Comparison of ENCODE assay signal across 7 mouse cellular contexts in genomic region chr2:121271236-121271927, GRCm38 (mm10). TPM values are rescaled to one million over a fixed set of nuclear protein-coding genes. Genes with fewer than 3 reads are reported as not detected.
DNase-seq lines count a peak whose midpoint lies in the region; ATAC-seq lines count a peak whose summit lies in the region.

Gene Trp53bp1 (minus strand): TSS chr2:121271407.

- peak within 1 kb of the TSS; percentile 94 for H3K27ac ChIP-seq in embryonic facial prominence, embryonic 12.5 days
- H3K27ac ChIP-seq in limb, embryonic 11.5 days (replicated peaks; ENCODE audit: low read depth, low read length) = peak within 1 kb of the TSS; percentile 88
- H3K27ac ChIP-seq in midbrain, embryonic 14.5 days (replicated peaks; ENCODE audit: low read depth, low read length) = peak within 1 kb of the TSS; percentile 99

- H3K4me1 ChIP-seq in embryonic facial prominence, embryonic 12.5 days = peaks cover 25% of the 10 kb centered on the region
- peaks cover 7% of the 10 kb centered on the region; the same call in 1 of the 2 replicates for H3K4me1 ChIP-seq in limb, embryonic 11.5 days (ENCODE audit: control insufficient read depth, insufficient read depth, low read length)
- H3K4me1 ChIP-seq in midbrain, embryonic 14.5 days (ENCODE audit: control insufficient read depth, insufficient read depth, low read length) = peaks cover 31% of the 10 kb centered on the region

- H3K4me3 ChIP-seq in embryonic facial prominence, embryonic 12.5 days = peak within 1 kb of the TSS; percentile 94
- peak within 1 kb of the TSS; percentile 97 for H3K4me3 ChIP-seq in limb, embryonic 11.5 days (ENCODE audit: low read depth, low read length)
- peak within 1 kb of the TSS; percentile 93 for H3K4me3 ChIP-seq in midbrain, embryonic 14.5 days (replicated peaks; ENCODE audit: low read depth, low read length)

- H3K27me3 ChIP-seq in embryonic facial prominence, embryonic 12.5 days = no peaks in the 10 kb centered on the region
- no peaks in the 10 kb centered on the region for H3K27me3 ChIP-seq in limb, embryonic 11.5 days (ENCODE audit: control insufficient read depth, insufficient read depth, low read length)
- no peaks in the 10 kb centered on the region for H3K27me3 ChIP-seq in midbrain, embryonic 14.5 days (ENCODE audit: control insufficient read depth, insufficient read depth, low read length)

- peak within 1 kb of the TSS; percentile 69 for H3K4me2 ChIP-seq in embryonic facial prominence, embryonic 12.5 days (replicated peaks)
- peak within 1 kb of the TSS; percentile 89 for H3K4me2 ChIP-seq in limb, embryonic 11.5 days (ENCODE audit: low read depth, severe bottlenecking)
- peak within 1 kb of the TSS; percentile 69 for H3K4me2 ChIP-seq in midbrain, embryonic 14.5 days (ENCODE audit: low read length)

- H3K36me3 ChIP-seq in embryonic facial prominence, embryonic 12.5 days = peaks cover 23% of the 10 kb centered on the region
- no peaks in the 10 kb centered on the region; the same call in 1 of the 2 replicates for H3K36me3 ChIP-seq in limb, embryonic 11.5 days (ENCODE audit: control insufficient read depth, insufficient read depth, low read length)
- H3K36me3 ChIP-seq in midbrain, embryonic 14.5 days (ENCODE audit: control insufficient read depth, insufficient read depth, low read length) = peaks cover 34% of the 10 kb centered on the region

- ATAC-seq in embryonic facial prominence, embryonic 12.5 days (ENCODE audit: insufficient number of reproducible peaks, insufficient read depth, low FRiP score, low TSS enrichment) = peak; percentile 98
- peak; percentile 97 for ATAC-seq in limb, embryonic 11.5 days (ENCODE audit: insufficient number of reproducible peaks, low FRiP score, low TSS enrichment, low read depth)
- peak; percentile 99 for ATAC-seq in midbrain, embryonic 14.5 days (ENCODE audit: low FRiP score, low TSS enrichment)

- H3K9me3 ChIP-seq in embryonic facial prominence, embryonic 12.5 days = no peaks in the 10 kb centered on the region
- H3K9me3 ChIP-seq in limb, embryonic 11.5 days (ENCODE audit: control insufficient read depth, low read length) = no peaks in the 10 kb centered on the region
- no peaks in the 10 kb centered on the region for H3K9me3 ChIP-seq in midbrain, embryonic 14.5 days (ENCODE audit: control insufficient read depth, low read length)

- H3K9ac ChIP-seq in embryonic facial prominence, embryonic 12.5 days = peak within 1 kb of the TSS; percentile 88
- H3K9ac ChIP-seq in limb, embryonic 11.5 days (ENCODE audit: low read length) = peak within 1 kb of the TSS; percentile 79
- peak within 1 kb of the TSS; percentile 85 for H3K9ac ChIP-seq in midbrain, embryonic 14.5 days (replicated peaks; ENCODE audit: low read length)

- WGBS in embryonic facial prominence, embryonic 12.5 days = under 1% methylated on average over 37 of the region's 37 CpGs
- under 1% methylated on average over 37 of the region's 37 CpGs for WGBS in limb, embryonic 11.5 days
- 0% methylated on average over 37 of the region's 37 CpGs for WGBS in midbrain, embryonic 14.5 days

- DNase-seq in adrenal gland, postnatal 25 days = peak; percentile 93
- DNase-seq in heart, adult 11 months = peak; percentile 100
- DNase-seq in kidney, adult 18-20 months = peak; percentile 97
- peak; percentile 95 for DNase-seq in limb, embryonic 11.5 days (ENCODE audit: low spot score)
- DNase-seq in midbrain, embryonic 14.5 days = peak; percentile 97
- DNase-seq in spleen, adult 18-20 months = peak; percentile 88 to 92

RNA-seq across cellular contexts. Expression of gene Trp53bp1, which starts in this region (rescaled TPM):
- total RNA-seq in adrenal gland, postnatal 25 days (2021) = 82.8 and 89.4 TPM in 2 replicates
- 125 and 128 TPM in 2 replicates for polyA plus RNA-seq in embryonic facial prominence, embryonic 12.5 days (2016; fragmentation: Nextera tagmentation; extraction: Ambion mirVana)
- 104 TPM in 2 replicates for polyA plus RNA-seq in limb, embryonic 11.5 days (2014; fragmentation: Nextera tagmentation; extraction: Ambion mirVana)
- 146 and 193 TPM in 2 replicates for polyA plus RNA-seq in midbrain, embryonic 14.5 days (2014; fragmentation: Nextera tagmentation; extraction: Ambion mirVana)

Comparison
In these comparisons a context has a peak if more than half of its experiments do, and no peak if none do; other contexts are left out.
1. Peak in every context shown above with its lines: DNase-seq, ATAC-seq, H3K4me3 ChIP-seq and H3K27ac ChIP-seq.